Mouse (Mus musculus): ENCODE results near the gene Kcnj15. TPM values are rescaled to one million over a fixed set of nuclear protein-coding genes. Genes with fewer than 3 reads are reported as not detected.
A peak's percentile ranks its signal among the peaks of the same experiment; 100 is the strongest.

Kcnj15 gene
- total RNA-seq, 2 experiments from 2014 or later = 0.11 to 0.43 TPM

DNA sequence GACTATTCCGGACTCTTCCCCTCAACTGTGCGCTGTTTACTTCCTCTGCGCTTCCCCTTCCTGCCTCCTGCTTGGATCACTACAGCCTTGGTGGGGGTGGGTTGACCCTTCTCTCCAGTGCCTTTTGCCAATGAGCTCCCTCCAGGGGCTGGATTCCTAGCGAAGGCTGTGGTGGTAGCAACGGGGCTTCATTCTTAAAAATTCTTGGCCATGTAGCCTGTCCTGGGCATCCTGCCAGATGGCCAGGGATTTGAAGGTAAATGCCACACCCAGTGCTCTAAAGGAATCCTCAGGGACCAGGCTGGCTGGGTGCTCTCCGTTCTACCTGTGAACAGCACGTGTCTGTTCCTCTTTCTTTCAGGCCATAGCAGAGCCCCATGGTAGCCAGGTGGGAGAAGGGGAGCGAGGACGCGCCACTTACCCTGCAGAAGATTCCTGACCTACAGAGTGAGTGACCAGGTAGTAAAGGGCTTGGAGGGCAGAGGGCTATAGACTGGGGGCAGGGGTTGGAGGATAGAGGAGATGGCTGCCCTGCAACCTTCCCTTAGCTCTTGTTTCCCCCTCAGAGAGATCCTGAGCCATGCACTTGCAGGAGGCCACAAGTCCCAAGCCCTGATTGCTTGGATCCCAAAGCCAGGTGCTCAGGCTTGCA lies 34.2 kb downstream of the Kcnj15 start:
- DNase-seq (ENCODE audit: low spot score) = peak; percentile 7

DNA sequence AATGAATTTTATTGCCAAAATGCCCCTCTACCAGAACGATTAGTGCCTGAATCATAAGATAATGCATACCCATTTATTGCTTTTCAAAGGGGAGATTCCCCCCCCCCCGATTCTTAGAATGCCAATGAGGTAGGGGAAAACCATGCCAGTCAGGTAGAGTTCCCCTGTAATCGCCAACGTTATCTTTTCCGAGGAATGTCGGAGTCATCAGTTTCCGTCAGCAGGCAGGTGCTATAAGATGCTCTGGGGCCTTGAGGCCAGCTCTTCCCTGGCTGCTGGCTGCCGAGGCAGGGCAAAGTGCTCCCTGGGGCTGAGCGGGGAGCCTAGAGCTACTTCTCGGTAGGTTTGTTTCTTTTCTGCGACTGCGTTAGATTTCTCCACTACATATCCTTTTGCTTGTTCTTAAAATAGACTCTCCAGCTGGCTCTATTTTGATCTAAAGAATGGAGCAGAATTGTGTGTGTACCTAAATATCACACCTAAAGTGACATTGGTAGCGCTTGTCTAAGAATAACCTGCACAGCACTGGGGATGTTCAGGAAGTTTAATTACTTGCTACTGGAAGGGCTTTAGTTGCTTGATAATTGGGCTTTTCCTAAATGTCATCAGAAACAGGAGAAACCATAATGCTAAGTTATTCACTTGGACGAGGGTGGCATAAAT lies 35.6 kb downstream of the Kcnj15 start:
- DNase-seq (ENCODE audit: low spot score) = no peak

DNA sequence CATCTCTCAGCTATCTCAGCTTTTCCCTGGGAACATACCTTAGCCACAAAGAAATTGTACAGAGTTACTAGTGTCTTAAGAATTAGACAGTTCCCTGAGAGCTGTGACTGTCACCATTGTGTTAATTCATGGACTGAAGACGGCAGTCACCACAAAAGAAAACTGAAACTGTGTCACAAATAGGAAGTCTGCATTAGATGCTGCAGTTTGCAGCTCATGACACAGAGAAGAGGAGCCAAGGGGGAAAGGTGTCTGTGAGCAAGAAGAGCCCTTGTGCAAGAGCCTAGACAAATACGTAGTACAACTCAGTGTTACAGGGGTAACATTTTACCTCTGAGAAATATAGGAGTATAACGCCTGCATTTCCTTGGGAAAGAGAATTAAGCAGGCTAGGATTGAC lies 40.3 kb downstream of the Kcnj15 start:
- no peak for DNase-seq (ENCODE audit: low spot score)

DNA sequence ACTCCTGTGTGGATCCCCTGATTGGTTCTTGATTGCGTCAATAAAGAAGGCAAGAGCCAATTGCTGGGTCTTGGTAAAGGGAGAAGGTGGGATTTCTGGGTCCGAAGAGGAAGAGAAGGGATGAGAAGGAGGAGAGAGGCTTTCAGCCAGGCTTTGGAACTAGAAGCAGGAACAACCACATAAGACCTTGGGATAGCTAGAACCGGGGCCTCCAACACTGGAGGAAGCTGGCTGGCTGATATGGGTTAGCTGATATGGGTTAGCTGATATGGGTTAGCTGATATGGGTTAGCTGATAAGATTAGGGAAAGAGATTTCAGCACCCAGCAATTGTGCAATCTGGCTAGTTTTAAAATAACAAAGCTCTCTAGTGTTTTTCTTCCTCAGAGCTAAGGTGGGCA lies 44.3 kb downstream of the Kcnj15 start:
- DNase-seq (ENCODE audit: low spot score) = no peak

DNA sequence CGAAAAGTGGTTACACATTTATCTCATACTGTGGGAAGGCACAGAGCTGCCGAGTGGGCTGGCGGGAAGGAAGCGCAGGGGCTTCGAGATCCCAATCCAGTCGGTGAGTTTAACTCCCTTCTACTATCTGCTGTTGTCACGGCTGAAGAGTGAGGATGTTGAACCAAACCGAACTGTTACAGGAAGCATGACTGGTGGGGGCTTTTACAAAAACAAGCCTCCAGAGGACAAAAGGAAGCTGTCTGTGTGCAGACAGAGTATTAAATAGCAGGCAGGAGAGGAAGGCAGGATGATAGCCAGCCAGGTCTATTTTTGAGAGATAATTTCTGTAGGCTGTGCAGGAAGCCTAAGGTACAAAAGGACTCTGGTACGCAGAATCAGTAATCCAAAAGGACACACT lies 46.3 kb downstream of the Kcnj15 start:
- DNase-seq (ENCODE audit: low spot score) = no peak

DNA sequence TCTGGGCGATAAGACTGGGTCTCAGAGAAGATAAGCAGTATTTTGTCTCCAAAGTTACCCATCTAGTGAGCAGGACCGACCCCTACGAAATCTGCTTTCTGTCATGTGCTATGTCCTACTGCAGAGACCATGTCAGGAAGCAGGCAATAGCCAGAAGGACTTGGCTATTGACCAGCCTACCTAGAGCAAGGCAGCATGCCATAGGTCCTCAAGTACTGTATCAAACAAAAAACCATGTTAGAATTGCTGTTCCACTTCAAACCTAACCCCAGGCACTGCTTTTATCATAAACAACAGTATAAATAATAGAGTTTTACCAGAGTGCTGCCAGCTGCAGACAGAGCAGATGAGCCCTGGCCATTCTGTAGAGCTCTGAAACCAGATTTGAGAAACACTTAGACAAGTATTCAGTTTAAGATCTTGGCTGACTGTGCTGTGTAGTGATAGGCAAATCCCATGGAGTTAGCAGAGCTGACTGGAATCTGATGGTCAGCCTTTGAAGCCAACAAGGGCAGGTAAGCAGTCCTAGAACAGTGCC lies 50.5 kb downstream of the Kcnj15 start:
- no peak for DNase-seq (ENCODE audit: low spot score)

DNA sequence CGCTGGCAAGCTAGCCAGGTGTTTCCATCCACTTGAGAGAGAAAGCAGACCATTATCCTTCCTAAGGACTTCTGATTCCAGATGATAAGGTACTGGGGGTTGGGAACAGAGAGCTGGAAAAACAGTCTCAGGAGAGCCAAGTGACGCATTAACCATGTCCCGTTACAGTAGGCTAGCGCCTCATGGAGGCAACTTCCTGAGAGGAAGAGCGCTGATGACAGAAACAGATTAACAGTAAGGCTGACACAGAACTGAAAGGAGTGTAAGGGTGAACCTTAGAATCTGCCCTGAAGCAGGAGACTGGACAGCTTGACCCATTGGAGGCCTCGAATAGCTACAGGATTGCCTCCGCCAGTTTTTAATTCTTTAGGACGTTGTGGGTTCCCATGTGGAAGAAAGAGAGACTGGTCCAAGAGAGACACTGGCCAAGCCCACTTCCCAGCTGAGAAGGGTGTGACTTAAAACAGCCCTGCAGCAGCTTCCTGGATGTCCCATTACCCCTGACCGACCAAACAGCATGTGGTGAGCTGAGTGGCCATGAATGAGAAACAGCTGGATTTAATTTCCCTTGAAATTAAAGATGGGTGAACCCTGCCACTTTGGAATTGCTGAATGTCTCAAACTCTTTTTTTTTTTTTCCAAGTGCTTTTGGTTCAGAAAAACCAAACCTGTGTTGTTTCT lies 64.7 kb downstream of the Kcnj15 start:
- no peak for DNase-seq (ENCODE audit: low spot score)

DNA sequence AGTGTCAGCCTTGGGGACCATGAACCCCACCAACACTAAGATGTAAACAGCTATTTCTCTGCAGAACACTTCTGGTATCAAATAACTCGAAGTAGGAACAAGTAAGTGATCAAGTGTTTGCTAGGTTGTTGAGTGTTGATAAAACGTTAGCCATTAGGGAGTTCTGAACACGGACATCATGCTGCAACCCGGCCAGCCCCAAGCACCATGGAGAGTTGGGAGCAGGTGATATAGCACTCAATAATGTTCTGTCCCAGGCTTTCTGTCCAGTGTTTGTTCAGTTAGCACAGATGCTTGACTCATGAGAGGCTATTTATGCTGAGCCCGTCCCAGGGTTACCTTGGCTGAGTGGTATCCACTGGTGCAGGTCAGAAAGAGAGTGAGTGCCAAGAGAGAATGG lies 74.8 kb downstream of the Kcnj15 start:
- no peak for DNase-seq (ENCODE audit: low spot score)

DNA sequence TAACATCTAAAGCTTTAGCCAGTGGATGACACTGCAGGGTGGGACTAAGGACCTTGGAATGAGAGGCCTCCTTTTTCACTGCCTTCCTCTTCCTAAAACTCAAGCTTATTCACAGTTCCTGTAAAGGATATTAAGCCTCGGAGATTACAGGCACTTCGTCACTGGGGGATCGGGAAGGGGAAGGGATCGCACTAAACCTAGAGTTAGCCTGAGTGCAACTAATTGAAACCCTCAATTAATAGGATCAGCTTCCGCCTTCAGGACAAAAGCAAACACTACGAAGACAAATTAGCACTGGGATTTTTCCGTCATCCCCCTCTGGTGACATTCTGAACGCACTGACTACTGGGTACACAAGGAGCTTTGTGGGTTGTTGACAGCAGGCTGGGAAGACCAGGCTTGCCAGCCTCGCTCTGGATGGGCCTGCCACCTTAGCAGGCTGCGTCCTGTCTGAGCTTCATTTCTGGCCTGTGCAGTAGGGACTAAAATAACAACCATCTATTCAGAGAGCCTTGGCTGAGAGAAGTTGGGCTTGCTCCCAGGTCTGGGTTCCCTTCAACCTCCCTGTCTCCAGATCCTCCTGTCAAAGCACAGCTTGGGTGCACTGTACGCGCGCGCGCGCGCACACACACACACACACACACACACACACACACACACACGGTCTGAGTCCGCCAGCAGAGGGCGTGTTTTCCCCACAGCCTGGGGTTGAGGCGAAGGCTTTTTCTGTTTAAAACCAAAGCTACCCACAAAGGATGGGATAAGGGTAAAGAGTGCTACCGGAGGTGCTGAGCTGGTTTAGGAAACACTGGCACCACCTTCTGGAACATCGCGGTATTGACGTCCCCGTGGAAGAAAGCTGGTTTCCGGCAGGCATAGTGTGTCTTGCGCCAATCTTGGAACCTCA lies 83.8 kb downstream of the Kcnj15 start:
- DNase-seq (ENCODE audit: low spot score) = peak; percentile 64

DNA sequence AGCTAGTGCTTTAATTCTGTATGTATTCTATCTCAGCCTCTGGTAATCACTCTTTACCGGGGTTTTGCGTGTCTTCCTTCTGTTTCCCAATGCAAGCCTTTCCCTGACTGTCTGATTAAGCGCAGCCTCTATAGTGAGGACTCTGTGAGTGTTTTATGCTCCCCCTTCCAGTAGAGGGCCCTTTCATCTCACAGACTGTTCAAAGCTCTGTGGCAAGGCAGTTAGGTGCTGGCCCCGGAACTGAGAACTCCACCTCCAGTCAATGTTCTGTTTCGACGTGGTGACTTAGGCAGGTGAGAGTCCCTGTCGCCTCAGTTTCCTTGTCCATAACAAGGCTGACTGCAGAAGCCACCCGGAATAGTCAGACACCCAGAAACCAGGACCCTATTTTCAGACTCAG lies 84.7 kb downstream of the Kcnj15 start:
- no peak for DNase-seq (ENCODE audit: low spot score)

DNA sequence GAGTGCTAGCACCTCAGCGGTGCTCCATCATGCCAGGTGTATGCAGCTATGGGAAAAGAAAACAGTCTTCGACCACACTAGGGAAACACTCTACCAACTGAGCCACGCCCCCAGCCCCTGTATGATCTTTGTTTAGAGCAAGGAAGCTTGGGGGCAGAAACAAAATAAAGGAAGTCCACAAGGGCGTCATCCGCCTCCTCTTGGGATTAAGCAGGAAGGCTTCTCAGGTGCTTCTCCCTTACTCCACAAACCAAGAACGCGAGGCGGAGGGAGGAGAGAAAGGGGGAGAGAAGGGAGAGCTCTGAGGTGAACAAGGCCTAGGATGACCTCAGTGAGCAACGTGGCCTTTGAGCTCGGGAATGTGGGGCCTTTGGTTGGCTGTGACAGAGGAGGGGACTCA lies 87.6 kb downstream of the Kcnj15 start:
- DNase-seq (ENCODE audit: low spot score) = no peak

DNA sequence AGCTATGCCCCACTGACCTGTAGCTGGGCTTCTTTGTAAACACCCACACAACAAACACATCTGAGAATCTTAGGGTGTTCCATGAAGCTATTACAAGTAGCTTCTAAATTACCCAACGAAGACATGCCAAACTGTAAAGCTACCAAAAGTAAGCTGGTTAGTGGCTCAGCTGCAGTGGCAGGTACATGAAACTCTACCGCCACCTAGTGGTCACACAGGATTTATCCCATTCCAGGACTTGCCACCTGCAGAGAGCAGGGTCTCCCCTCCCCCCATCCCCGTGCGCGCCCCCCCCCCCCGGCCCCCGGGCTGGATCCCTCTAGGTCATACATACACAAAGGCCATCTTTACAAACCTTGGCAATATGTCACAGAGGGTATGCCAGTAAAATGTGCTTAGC lies 88.5 kb downstream of the Kcnj15 start:
- DNase-seq (ENCODE audit: low spot score) = peak; percentile 70

DNA sequence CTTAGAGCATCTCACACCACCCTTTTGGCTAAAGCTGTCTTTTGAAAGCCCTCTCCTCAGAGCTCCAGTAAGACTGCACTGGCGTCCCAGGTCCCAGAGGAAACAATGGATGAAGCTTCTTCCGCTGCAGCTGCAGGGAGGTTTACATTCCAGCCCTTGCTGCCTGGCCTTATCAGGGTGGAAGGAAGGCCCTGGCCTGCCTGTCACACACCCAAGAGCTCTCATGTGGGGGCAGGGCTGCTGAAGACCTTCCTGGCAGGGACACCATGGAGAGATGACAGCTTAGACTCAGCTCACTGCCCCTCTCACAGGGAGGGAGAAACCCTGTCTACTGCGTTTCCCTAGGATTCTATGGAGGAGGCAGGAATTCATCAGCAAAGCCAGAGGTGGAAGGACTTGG lies 89.8 kb downstream of the Kcnj15 start:
- no peak for DNase-seq (ENCODE audit: low spot score)

DNA sequence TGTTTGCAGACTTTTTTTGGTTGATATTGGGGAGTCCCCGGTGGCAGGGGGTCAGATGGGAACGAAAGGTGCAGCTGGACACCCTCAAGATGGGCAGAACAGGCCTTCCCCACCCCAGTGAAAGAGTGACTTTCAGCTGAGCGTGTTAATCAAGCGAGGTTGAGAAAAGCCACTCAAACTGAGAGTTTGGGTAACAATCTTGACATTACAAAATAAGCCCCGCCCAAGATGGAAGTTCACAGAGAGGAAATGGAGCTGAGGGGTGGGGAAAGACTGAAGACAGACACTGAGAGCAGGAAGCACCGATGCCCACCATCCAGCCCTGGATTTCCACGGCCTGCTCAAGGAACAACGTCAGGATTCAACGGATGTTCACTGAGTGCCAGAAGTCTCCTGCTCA lies 91.2 kb downstream of the Kcnj15 start:
- no peak for DNase-seq (ENCODE audit: low spot score)

DNA sequence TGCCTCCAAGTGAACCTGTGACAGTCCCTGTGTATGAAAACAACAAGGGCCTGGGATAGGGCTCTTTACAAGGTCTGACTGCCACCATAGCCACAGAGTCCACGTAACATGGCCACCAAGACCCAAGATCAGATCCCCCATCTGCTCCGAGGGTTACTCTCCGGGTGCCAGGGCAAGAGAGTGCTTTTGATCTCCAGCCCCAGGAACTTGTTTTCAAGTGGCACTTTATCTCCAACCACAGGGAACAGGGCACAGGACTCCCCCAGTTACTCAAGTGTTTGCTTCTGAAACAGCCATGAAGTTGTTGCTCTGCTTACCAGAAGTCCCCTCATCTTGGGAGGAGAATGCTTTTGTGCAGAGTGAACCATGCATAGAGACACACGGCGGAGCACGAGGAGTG lies 92.0 kb downstream of the Kcnj15 start:
- DNase-seq (ENCODE audit: low spot score) = no peak

DNA sequence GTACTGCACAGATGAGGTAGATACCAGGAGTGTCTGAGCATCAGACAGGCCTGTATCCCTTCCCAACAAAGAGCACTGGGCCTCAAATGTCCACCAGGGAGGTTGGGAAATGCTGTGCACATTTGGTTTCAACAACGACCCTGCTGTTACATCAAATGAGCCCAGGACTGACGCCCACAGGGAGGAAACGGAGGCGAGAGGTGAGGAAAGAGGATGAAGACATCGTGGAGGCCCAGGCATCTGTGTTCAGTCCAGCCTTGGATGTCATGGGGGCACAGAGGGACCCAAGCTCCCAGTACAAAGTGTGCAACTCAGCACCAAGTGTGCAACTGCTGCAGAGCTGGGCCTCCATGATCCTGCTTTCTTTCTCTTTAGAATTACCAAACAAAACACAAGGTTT lies 92.4 kb downstream of the Kcnj15 start:
- DNase-seq (ENCODE audit: low spot score) = no peak

Measured in gastrocnemius, adult 18-20 months (tissue).